8 mouse cellular contexts compared by ENCODE assay signal in genomic region chr19:10184096-10184495, GRCm38 (mm10). TPM values are rescaled to one million over a fixed set of nuclear protein-coding genes. Genes with fewer than 3 reads are reported as not detected.
A peak's percentile ranks its signal among the peaks of the same experiment; 100 is the strongest.
DNase-seq lines count a peak whose midpoint lies in the region; ATAC-seq and TF ChIP-seq lines count a peak whose summit lies in the region.

No protein-coding gene starts in this region.

- H3K4me2 ChIP-seq in hindbrain, embryonic 15.5 days, result peak overlapping the region; percentile 75

- peak; percentile 85 for TF ChIP-seq POLR2A in cortical plate, adult 2 months (IDR thresholded peaks at IDR 0.05; ENCODE audit: extremely low read depth, insufficient read depth, low read length)

- peak overlapping the region; percentile 9; the same call in 1 of the 2 replicates for H3K27ac ChIP-seq in cortical plate, adult 2 months (ENCODE audit: insufficient read depth, low read length)
- H3K27ac ChIP-seq in hindbrain, embryonic 15.5 days (replicated peaks), result peak overlapping the region; percentile 96

- peak; percentile 41 to 55 for DNase-seq in cerebellum, postnatal 14 days
- no peak for DNase-seq in cerebellum, postnatal 36 days
- DNase-seq in 3134 (ENCODE audit: extremely low read depth, insufficient read length, low spot score), result peak; percentile 72
- DNase-seq in lung, adult 18-20 months, result peak; percentile 37 to 60
- DNase-seq in retina, postnatal 1 day, result peak; percentile 53
- no peak for DNase-seq in spleen, postnatal 4 days (ENCODE audit: low spot score in 2 of 2)

- peaks cover 14% of the 10 kb centered on the region; the same call in 1 of the 2 replicates for H3K4me1 ChIP-seq in cortical plate, adult 2 months (ENCODE audit: control insufficient read depth, insufficient read depth, low read length)
- peaks cover 61% of the 10 kb centered on the region for H3K4me1 ChIP-seq in hindbrain, embryonic 15.5 days (replicated peaks)

- ATAC-seq in hindbrain, embryonic 15.5 days (ENCODE audit: low FRiP score, low read depth), result peak; percentile 43

- H3K9ac ChIP-seq in hindbrain, embryonic 15.5 days, result peak overlapping the region; percentile 95

- peak overlapping the region; percentile 67 for H3K4me3 ChIP-seq in cortical plate, adult 2 months (ENCODE audit: insufficient read depth, low read length)
- H3K4me3 ChIP-seq in hindbrain, embryonic 15.5 days, result peak overlapping the region; percentile 80

- no peaks in the 10 kb centered on the region for H3K27me3 ChIP-seq in hindbrain, embryonic 15.5 days

- TF ChIP-seq CTCF in cortical plate, adult 2 months (IDR thresholded peaks at IDR 0.05; ENCODE audit: extremely low read depth, insufficient read depth, low read length), result no peak

- H3K36me3 ChIP-seq in hindbrain, embryonic 15.5 days, result peaks cover 37% of the 10 kb centered on the region

- 4% methylated on average over 12 of the region's 12 CpGs for WGBS in hindbrain, embryonic 15.5 days

- no peaks in the 10 kb centered on the region for H3K9me3 ChIP-seq in hindbrain, embryonic 15.5 days

RNA-seq across cellular contexts. Expression of gene Fads1, which starts 1.4 kb away (rescaled TPM):
- 195 and 212 TPM in 2 replicates for polyA plus RNA-seq in cortical plate, adult 2 months (2012; rRNA removed)
- polyA plus RNA-seq in hindbrain, embryonic 15.5 days (2015; fragmentation: Nextera tagmentation; extraction: Ambion mirVana), result 155 and 160 TPM in 2 replicates

RNA-seq across cellular contexts. Expression of gene Tmem258, which starts 19.7 kb away (rescaled TPM):
- 51.0 and 60.1 TPM in 2 replicates for polyA plus RNA-seq in cortical plate, adult 2 months (2012; rRNA removed)
- 330 and 360 TPM in 2 replicates for polyA plus RNA-seq in hindbrain, embryonic 15.5 days (2015; fragmentation: Nextera tagmentation; extraction: Ambion mirVana)

RNA-seq across cellular contexts. Expression of gene Fen1, which starts 19.9 kb away (rescaled TPM):
- 12.1 and 12.5 TPM in 2 replicates for polyA plus RNA-seq in cortical plate, adult 2 months (2012; rRNA removed)
- polyA plus RNA-seq in hindbrain, embryonic 15.5 days (2015; fragmentation: Nextera tagmentation; extraction: Ambion mirVana), result 28.0 and 28.2 TPM in 2 replicates

RNA-seq across cellular contexts. Expression of gene Myrf, which starts 56.5 kb away (rescaled TPM):
- polyA plus RNA-seq in cortical plate, adult 2 months (2012; rRNA removed), result 21.0 and 26.4 TPM in 2 replicates
- polyA plus RNA-seq in hindbrain, embryonic 15.5 days (2015; fragmentation: Nextera tagmentation; extraction: Ambion mirVana), result 0.76 and 0.92 TPM in 2 replicates

Comparison
In these comparisons a context has a peak if more than half of its experiments do, and no peak if none do; other contexts are left out.
1. DNase-seq: peak in cerebellum, postnatal 14 days (2 of 2), 3134 (single experiment), lung, adult 18-20 months (2 of 2) and retina, postnatal 1 day (single experiment); none in cerebellum, postnatal 36 days (0 of 2) and spleen, postnatal 4 days (0 of 2).